Mouse (Mus musculus): ENCODE results near the gene Vmn2r44.
"Not testable (repeated sequence)": the region's sequence is repeated elsewhere in the genome, so short reads cannot be mapped to it uniquely, and the experiment has no call there.

- not testable (repeated sequence) for TF ChIP-seq CTCF, EP300 (IDR thresholded peaks at IDR 0.05; ENCODE audit: low read depth)
These were observed at the start of gene Vmn2r44 for GRCm38 (mm10) chr7:8383233-8383632.
